Mouse (Mus musculus) erythroid progenitor cell, adult 5-6 weeks (primary cell): Measurements from ENCODE around the gene Btbd7. TPM values are rescaled to one million over a fixed set of nuclear protein-coding genes. Genes with fewer than 3 reads are reported as not detected.

ENCODE experiments used
- ATAC-seq: replicated peaks from 2 replicates; pipeline ENCODE4 v1.8.0; 2016; ENCODE audit warnings: moderate number of reproducible peaks, mild to moderate bottlenecking, moderate TSS enrichment, inconsistent platforms; ENCODE audit not compliant: poor library complexity, low FRiP score, severe bottlenecking
- total RNA-seq, 2 experiments: library from RNA; stranded (forward) in 1 of 2; stranded (reverse) in 1 of 2; fragments of 150-400 nt in 1 of 2; fragments of 186-747, 209-891 nt in 1 of 2; gene quantifications; 2 replicates each; pipeline versions ENCODE4 v1.2.3 to v1.2.4; 2015 to 2017; ENCODE audit warnings: low replicate concordance in 2 of 2

Gene Btbd7
- total RNA-seq, 2 experiments from 2014 or later: 41.5 to 42.5 TPM

DNA sequence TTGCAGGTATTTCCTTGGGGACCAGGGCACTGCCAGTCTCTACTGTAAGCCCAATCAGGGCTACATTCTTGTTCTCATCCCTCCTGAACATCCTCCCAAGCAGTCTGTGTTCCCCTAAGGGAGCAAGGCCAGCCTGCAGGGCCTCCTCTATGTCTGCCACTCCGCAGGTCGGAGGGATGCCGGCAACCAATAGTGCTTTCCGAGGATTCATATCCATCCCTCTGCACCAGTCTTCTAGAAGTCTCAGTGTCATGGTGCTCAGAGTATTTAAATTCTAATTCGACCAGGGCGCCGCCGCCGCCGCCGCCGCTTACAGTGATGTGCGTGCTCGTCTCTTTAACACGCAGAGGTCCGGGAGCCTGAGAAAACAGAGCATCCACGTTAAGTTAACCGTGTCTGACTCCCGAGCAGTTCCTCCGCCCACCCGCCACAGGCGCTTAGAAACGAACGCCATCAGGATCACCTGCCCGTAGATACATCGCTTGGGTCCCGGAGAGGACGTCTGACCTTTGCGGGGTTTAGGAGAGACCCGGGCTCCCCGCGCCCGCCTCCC, 135.2 kb downstream of the Btbd7 start:
- ATAC-seq: peak; percentile 72

- ATAC-seq: no peak
Observed at GRCm38 (mm10) chr12:102742056-102742455, 136.2 kb downstream of the Btbd7 start.

DNA sequence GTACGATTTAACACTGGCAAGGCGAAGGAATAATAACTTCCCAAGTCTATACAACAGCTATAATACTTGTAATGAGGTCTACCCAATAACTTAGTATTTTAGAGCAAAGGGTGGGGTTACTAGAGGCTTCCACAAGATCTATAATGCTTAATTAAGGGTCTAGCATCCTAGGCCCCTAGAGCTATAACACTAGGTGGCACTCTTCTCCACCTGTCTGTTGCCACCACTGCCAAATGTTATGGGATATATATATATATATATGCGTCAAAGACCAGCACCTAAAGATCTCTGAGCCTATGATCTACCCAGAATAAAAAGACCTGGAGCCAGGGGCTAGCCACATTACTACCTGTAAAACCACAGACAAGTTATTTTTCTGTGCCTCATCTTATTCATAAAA, 138.0 kb downstream of the Btbd7 start:
- ATAC-seq: no peak

GRCm38 (mm10) chr12:102739096-102739495, 139.2 kb downstream of the Btbd7 start:
- no peak for ATAC-seq

GRCm38 (mm10) chr12:102733381-102733780, 144.9 kb downstream of the Btbd7 start:
- peak; percentile 70; the same call in 1 of the 2 replicates for ATAC-seq

- no peak for ATAC-seq
Observed at GRCm38 (mm10) chr12:102730798-102731619, 147.3 kb downstream of the Btbd7 start.

Other genes with a start within 250 kb of the Btbd7 start
- 2.5 TPM in 1 of 2 replicates, not detected in the other for gene Itpk1, start 173.5 kb downstream of the Btbd7 start, total RNA-seq (2015; ENCODE audit: low replicate concordance)
- 0.64 and 0.98 TPM in 2 replicates for gene Itpk1, start 173.5 kb downstream of the Btbd7 start, total RNA-seq (2017; ENCODE audit: low replicate concordance)
- 10.1 and 10.5 TPM in 2 replicates for gene Moap1, start 134.8 kb downstream of the Btbd7 start, total RNA-seq (2015; ENCODE audit: low replicate concordance)
- 8.2 TPM in 1 of 2 replicates, not detected in the other for gene Moap1, start 134.8 kb downstream of the Btbd7 start, total RNA-seq (2017; ENCODE audit: low replicate concordance)
- 2.9 and 3.4 TPM in 2 replicates for gene Tmem251, start 134.7 kb downstream of the Btbd7 start, total RNA-seq (2015; ENCODE audit: low replicate concordance)
- 2.2 TPM in 1 of 2 replicates, not detected in the other for gene Tmem251, start 134.7 kb downstream of the Btbd7 start, total RNA-seq (2017; ENCODE audit: low replicate concordance)
- gene Gm28051, start 120.7 kb downstream of the Btbd7 start, total RNA-seq (2015; ENCODE audit: low replicate concordance): not detected in 2 replicates
- not detected in 2 replicates for gene Gm28051, start 120.7 kb downstream of the Btbd7 start, total RNA-seq (2017; ENCODE audit: low replicate concordance)
- 10.5 and 17.2 TPM in 2 replicates for gene Gon7, start 120.7 kb downstream of the Btbd7 start, total RNA-seq (2015; ENCODE audit: low replicate concordance)
- gene Gon7, start 120.7 kb downstream of the Btbd7 start, total RNA-seq (2017; ENCODE audit: low replicate concordance): 7.3 and 15.9 TPM in 2 replicates
- gene Ubr7, start 120.5 kb downstream of the Btbd7 start, total RNA-seq (2015; ENCODE audit: low replicate concordance): 15.5 and 16.6 TPM in 2 replicates
- gene Ubr7, start 120.5 kb downstream of the Btbd7 start, total RNA-seq (2017; ENCODE audit: low replicate concordance): 13.8 and 24.4 TPM in 2 replicates
- 6.1 and 21.0 TPM in 2 replicates for gene Gm20604, start 119.8 kb downstream of the Btbd7 start, total RNA-seq (2015; ENCODE audit: low replicate concordance)
- gene Gm20604, start 119.8 kb downstream of the Btbd7 start, total RNA-seq (2017; ENCODE audit: low replicate concordance): 9.1 and 12.9 TPM in 2 replicates
- not detected in 2 replicates for gene Cox8c, start 20.8 kb upstream of the Btbd7 start, total RNA-seq (2015; ENCODE audit: low replicate concordance)
- not detected in 2 replicates for gene Cox8c, start 20.8 kb upstream of the Btbd7 start, total RNA-seq (2017; ENCODE audit: low replicate concordance)
- gene Unc79, start 70.4 kb upstream of the Btbd7 start, total RNA-seq (2015; ENCODE audit: low replicate concordance): not detected in 2 replicates
- 0.51 TPM in 1 of 2 replicates, not detected in the other for gene Unc79, start 70.4 kb upstream of the Btbd7 start, total RNA-seq (2017; ENCODE audit: low replicate concordance)